Mouse (Mus musculus) heart, adult 8-10 months (tissue): ENCODE measurements around the gene Zdhhc16. TPM values are rescaled to one million over a fixed set of nuclear protein-coding genes. Genes with fewer than 3 reads are reported as not detected.

Experiments used
- DNase-seq: peaks from one replicate; pipeline ENCODE4 v3.0.0; 2022; ENCODE audit warnings: low spot score
- total RNA-seq, 4 experiments: library from RNA; stranded (reverse); gene quantifications; 2 replicates each; pipeline ENCODE4 v1.2.4; 2022

The Zdhhc16 gene
- total RNA-seq, result 10 to 100 TPM; 12.4 to 14.1 (median 13.1) TPM

GRCm38 (mm10) chr19:41933179-41934086 is at the start of gene Zdhhc16, which contains the start of gene Exosc1:
Gene Zdhhc16 (plus strand): TSS chr19:41933480.
Gene Exosc1 (minus strand): TSS chr19:41933423.
- peak; percentile 99 for DNase-seq

- DNase-seq, result no peak
Observed at GRCm38 (mm10) chr19:41883882-41884281, 49.4 kb upstream of the Zdhhc16 start.

- DNase-seq, result no peak
Observed at GRCm38 (mm10) chr19:41888191-41888590, 45.1 kb upstream of the Zdhhc16 start.

- DNase-seq, result no peak
Observed at GRCm38 (mm10) chr19:41894959-41895358, 38.3 kb upstream of the Zdhhc16 start.

DNA sequence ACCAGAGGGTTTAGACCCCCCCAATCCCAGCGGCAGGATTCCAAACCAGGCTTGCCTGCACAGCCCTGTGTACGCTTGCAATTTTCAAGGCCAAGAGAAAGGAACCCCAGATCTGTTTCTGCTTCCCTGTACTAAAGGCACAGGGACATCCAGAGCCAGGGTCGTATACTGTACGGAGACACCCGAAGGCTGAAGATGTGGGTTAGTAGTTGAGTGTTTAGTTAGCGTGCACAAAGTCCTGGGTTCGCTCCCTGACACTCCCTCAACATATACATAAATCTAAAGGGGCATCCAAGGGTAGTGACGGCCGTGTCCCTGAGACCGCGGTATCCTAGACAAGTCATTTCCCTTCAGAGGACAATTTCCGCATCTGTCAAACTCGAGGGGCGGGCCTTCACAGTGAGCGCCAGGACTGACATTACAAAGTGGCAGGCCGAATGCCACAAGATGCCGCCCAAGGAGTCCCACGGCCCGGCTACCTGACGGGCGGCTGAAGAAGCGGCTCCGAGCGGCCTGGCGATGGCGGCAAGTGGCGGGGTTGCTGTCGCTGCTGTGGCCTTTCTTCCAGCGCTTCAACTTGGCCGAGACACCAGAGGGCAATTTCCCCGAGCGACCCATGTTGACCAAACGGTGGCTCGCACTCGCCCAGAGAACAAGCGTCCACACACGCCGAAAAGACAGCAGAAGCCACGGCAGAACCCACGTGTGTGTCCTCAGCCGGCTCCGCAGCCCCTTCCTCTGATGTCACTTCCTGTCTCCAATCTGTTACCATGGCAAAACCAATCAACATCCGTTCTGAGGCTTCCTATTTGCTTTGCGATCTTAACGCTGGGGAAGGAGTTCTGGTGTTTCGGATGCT is 37.6 kb upstream of the Zdhhc16 start, which contains the start of gene Rrp12:
Gene Rrp12 (minus strand): TSS at position 714 of the 859 bp plus-strand sequence.
- DNase-seq, result peak; percentile 92

- DNase-seq, result no peak
Observed at GRCm38 (mm10) chr19:41896319-41896711, 37.0 kb upstream of the Zdhhc16 start.

GRCm38 (mm10) chr19:41898860-41899259 is 34.4 kb upstream of the Zdhhc16 start:
- peak; percentile 34 for DNase-seq

- no peak for DNase-seq
Observed at GRCm38 (mm10) chr19:41900495-41901090, 32.7 kb upstream of the Zdhhc16 start.

DNA sequence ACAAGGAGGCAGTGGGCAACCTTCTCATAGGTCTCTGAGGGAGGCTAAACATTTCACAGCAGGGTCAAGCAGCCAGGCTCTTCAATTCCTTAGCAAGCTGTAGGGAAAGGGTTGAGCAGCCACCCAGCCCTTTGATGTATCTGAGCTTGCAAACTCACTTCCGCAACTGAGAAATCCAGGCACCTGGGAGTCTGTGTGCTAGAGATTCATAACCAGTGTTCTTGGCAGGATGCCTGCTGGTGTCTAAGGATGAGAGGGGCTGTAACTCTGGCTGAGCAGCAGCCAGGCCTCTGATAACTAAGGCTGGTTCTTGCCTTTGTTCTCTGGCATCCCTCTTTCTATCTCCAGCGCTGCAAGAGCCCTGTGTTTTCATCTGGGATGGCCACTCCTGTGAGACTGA is 31.6 kb upstream of the Zdhhc16 start:
- DNase-seq, result no peak

DNA sequence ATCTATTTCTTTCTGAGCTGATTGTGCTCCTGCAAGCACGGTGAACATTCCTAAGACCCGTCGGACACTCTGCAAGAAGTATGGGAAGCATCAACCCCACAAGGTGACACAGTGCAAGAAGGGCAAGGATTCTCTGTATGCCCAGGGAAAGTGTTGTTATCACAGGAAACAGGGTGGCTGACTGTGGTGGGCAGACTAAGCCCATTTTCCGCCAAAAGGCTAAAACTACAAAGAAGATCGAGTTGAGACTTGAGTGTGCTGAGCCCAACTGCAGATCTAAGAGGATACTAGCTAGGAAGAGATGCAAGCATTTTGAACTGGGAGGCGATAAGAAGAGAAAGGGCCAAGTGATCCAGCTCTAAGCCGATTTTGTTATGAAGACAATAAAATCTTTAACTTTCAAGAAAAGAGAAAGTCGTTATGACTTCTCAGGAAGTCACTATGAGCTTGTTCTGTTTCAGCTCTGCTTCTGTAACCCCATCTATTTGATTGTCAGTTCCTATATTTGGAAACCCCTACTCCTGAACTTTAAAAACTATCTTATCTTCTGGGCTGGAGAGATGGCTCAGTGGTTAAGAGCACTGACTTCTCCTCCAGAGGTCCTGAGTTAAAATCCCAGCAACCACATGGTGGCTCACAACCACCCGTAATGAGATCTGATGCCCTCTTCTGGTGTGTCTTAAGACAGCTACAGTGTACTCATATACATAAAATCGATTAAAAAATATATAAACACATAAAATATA is 30.3 kb upstream of the Zdhhc16 start:
- no peak for DNase-seq

DNA sequence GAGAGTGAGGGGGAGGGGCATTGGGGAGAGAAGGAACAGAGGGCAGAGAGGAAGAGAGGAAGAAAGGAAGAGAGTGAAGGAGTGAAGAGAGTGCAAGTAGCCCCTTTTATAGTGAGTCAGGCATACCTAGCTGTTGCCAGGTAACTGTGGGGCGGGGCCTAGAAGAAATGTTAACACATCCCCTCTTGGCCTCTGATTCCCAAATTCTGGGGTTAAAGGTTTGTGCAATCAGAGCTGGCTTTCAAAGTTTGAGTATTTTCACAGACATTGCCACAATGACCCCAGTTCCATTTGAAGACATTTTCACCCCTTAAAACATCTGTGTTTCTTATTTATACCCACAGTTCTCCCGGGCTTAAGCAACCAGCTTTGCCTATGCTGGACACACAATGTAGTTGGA is 28.0 kb upstream of the Zdhhc16 start:
- DNase-seq, result no peak

DNA sequence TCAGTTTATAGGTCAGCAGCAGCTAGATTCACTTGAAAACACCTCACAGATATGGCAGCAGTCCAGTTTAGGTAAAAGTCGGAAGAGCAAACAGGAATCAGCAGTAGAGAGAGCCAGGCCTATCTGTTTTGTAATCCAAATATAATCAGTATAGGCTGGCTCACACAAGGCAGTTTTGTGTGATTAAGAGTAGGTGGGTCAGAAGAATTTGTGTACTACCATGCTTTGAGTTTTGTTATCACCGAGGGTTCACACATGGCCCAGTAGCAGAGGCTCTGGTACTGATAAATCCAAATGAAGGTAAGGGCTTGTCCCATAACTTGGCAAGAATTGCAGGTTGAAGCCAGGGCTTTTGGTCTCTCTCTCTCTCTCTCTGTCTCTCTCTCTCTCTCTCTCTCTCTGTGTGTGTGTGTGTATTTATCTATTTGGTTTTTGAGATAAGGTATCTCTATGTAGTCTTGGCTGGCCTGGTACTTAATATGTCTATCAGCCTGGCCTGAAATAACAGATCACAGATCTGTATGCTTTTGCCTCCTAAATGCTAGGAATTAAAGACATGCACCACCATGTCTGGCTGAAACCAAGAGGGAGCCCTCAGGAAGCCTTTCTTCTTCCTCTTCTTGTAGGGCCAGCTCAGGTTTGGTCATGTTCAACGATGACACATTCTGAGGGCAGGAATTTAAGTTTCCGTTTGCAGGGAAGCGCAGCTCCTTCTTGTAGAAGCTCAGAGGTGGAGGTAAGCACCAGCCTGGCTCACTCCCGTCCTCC is 26.8 kb upstream of the Zdhhc16 start:
- DNase-seq, result no peak

DNA sequence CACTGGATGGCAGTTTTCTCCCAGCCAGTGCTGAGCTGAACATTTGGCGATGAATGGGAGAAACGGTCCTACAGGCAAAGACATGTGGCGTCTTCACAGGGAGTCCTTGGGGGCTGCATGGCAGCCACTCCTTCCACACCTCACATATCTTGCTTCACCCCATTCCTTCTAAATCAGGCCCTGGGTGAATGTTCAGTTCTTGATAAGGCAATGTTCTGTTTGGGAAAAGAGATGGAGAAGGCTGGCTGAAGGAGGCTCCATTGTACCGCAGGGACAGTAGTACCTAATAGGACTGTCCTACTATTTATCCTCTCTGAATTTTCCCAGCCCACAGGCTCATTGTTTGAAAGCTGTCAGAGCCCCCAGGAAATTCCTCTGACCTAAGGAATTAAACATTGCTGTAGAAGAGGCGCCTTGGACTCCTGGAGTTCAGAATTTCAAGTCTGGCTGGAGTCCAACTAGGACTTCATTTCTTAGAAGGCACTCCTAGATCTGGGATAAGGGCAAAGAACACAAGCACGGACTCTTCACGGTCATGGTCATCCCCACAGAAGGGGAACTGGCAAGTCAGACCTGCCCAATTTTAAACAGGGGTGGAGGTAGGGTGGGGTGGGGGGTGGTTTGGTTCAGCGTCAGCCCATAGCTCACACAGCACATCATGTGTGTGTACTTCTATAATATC is 26.1 kb upstream of the Zdhhc16 start:
- no peak for DNase-seq

DNA sequence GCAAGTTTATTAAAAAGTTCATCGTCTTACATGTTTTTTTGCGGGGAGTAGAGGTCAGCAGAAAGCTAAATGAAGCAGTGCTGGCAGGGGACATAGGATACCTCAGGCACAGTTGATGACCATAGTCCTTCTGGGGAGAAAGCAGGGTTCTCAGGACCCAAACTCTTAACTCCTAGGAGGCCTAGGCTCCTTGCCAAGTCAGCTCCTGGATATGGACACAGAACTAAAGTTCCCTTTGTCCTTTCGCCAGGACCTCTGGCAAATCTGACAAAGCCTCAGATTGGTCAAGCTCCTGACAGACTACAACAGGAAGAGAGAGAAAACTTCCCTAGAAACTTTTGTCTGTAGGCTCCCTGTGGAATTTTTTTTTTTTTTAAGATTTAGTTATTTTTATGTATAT is 24.5 kb upstream of the Zdhhc16 start:
- DNase-seq, result no peak

DNA sequence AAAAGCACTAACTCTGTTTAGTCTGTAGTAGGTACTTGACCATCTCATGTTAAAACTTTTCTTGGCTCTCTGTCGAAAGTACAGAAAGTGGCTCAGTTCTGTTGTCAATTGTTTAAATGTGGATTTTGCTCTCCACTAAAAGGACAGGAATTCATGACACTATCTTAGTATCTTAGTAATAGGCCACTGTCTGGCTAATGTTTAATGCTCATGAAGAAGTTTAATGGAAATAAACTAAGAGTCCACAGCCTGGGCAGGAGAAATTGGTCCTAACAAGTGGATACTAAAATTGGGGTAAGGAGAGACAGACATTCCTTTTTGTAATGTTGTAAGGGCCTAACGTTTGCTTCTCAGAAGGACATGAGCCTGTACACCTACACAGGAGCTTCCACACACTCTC is 22.9 kb upstream of the Zdhhc16 start:
- DNase-seq, result no peak

- DNase-seq, result peak; percentile 95
Observed at GRCm38 (mm10) chr19:41911178-41912073, 21.9 kb upstream of the Zdhhc16 start, which contains the start of gene Pgam1. Gene Pgam1 (plus strand): TSS chr19:41911923.

DNA sequence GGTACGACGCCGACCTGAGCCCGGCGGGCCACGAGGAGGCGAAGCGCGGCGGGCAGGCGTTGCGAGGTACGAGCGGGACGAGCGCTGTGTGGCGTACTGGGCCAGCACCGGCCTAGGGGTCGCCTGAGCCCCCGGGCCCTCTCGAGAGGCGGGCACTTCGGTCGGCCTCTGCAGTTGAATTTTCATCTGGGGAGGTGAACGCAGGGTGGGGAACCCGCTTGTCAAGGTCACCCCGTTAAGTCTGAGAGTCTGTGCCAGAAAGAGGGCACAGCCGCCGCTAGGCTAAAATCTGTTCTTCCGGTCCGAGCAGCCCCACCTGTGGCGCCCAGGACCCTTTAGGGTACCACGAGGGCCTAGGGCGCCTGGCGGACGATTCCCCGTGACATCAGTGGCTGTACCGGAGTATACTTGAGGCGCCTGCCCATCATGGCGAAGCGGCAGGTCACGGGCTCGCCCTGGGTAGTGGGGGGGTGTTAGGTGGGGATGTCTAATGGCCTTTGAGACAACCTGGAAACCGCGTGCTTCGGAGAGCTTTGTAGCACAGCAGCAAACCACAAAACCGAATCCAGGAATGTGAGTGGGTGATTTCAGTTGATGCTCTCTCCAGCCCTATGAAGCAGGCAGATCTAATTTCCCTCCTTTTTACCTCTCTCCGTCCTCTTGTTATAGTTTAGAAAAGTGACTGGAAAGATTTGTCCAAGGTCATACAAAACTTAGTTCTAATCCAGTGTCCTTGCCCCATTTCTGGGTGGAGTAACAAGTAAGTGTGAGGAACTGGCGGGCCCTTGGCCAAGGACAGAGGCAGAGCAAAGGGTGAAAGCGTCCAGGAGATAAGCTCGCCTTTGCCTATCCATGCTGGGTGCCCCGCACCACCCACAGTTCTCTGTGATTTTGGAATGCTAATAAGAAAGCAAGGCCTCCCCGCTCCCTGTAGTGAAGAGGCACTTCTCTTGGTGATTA is 20.9 kb upstream of the Zdhhc16 start:
- peak; percentile 34 for DNase-seq
